Mouse (Mus musculus) lung, postnatal 0 days (tissue): ENCODE measurements around the gene Dcaf8.

ENCODE experiments used
- CTCF ChIP-seq: IDR thresholded peaks from 2 replicates; pipeline ENCODE4 v1.5.1; 2016; ENCODE audit warnings: antibody characterized with exemption, mild to moderate bottlenecking
- EP300 ChIP-seq: IDR thresholded peaks from 2 replicates; pipeline ENCODE4 v1.6.1; 2016; ENCODE audit warnings: antibody characterized with exemption, mild to moderate bottlenecking, control low read depth

GRCm38 (mm10) chr1:172188891-172189290, 41.0 kb downstream of the Dcaf8 start:
- TF ChIP-seq EP300 (no peak), CTCF (peak; percentile 75)
